Mouse (Mus musculus) liver, adult 2 months (tissue): Measurements from ENCODE around the gene Tmprss15. TPM values are rescaled to one million over a fixed set of nuclear protein-coding genes. Genes with fewer than 3 reads are reported as not detected.

Experiments
- DNase-seq: peaks from one replicate; pipeline ENCODE4 v3.0.0-alpha.2; 2011; ENCODE audit warnings: low read depth, low spot score; ENCODE audit errors: extremely low read depth
- H3K27ac ChIP-seq: fragments of 200-500 bp; replicated peaks from 2 replicates; pipeline ENCODE4 v1.5.1; 2012; ENCODE audit warnings: low read depth, mild to moderate bottlenecking, control low read depth, inconsistent platforms, low read length; ENCODE audit not compliant: insufficient read depth
- H3K27me3 ChIP-seq: fragments of 200-500 bp; 2 replicates; pipeline ENCODE4 v1.6.1; 2012; ENCODE audit warnings: mild to moderate bottlenecking, moderate library complexity, low read length, inconsistent platforms; ENCODE audit not compliant: control insufficient read depth, insufficient read depth
- H3K36me3 ChIP-seq: fragments of 200-500 bp; 2 replicates; pipeline ENCODE4 v1.6.1; 2012; ENCODE audit warnings: low read length, inconsistent platforms; ENCODE audit not compliant: control insufficient read depth, insufficient read depth
- H3K4me1 ChIP-seq: fragments of 200-500 bp; 2 replicates; pipeline ENCODE4 v1.6.1; 2011; ENCODE audit warnings: low read length; ENCODE audit not compliant: control insufficient read depth, insufficient read depth
- H3K4me3 ChIP-seq: fragments of 200-500 bp; 2 replicates; pipeline ENCODE4 v1.5.1; 2011; ENCODE audit warnings: low read depth, mild to moderate bottlenecking, control low read depth, low read length, moderate library complexity; ENCODE audit not compliant: insufficient read depth
- H3K79me2 ChIP-seq: fragments of 200-500 bp; 2 replicates; pipeline ENCODE4 v1.6.1; 2012; ENCODE audit warnings: inconsistent platforms, mild to moderate bottlenecking, low read length, moderate library complexity; ENCODE audit not compliant: control insufficient read depth, insufficient read depth
- H3K9ac ChIP-seq: fragments of 200-500 bp; 2 replicates; pipeline ENCODE4 v1.6.1; 2012; ENCODE audit warnings: low read depth, mild to moderate bottlenecking, control low read depth, inconsistent platforms, low read length
- CTCF ChIP-seq: fragments of 200-500 bp; IDR thresholded peaks from 2 replicates; pipeline ENCODE4 v1.5.1; 2011; ENCODE audit warnings: low read depth, low read length, control low read depth
- POLR2A ChIP-seq: fragments of 200-500 bp; IDR thresholded peaks from 2 replicates; pipeline ENCODE4 v1.6.1; 2011; ENCODE audit warnings: low read length, control low read depth; ENCODE audit not compliant: insufficient read depth; ENCODE audit errors: extremely low read depth
- WGBS: fragments of 180-500 bp; shearing (Covaris S2); methylation state at CpG from one replicate; pipeline ENCODE4 v1.1.7; 2018; 5-methylcytosine and 5-hydroxymethylcytosine counted together
- polyA plus RNA-seq: library from polyadenylated mRNA; depleted of rRNA; stranded (reverse); fragments of >200 nt; gene quantifications from 2 replicates; pipeline ENCODE4 v1.2.3, GENCODE M21; 2012
- total RNA-seq: library from RNA; depleted of rRNA; stranded (reverse); fragments of >200 nt; gene quantifications from 2 replicates; pipeline ENCODE4 v1.2.3, GENCODE M21; 2014

Gene Tmprss15
- total and polyA plus RNA-seq, 2 experiments: not detected

DNA sequence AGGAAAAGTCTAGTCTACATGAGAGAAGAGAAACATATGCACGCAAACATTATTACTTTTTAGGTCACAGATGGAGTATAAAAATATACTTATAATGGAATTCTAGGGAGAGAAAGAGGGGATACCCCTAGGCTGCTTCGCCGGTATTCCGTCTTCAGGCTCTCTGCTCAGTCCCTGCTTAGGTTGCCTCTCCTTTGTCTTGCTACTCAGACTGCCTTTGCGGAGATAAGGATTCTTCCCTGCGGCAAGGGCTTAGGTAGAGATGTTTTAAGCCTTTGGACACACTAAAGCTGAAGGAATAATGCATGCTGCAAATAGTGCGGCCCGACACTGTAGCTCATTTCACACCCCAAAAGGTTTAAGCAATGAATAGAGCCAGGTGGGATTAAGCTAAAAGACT, 114.5 kb downstream of the Tmprss15 start:
- WGBS: 61% methylated on average over 8 of the region's 8 CpGs
- Histone ChIP-seq H3K27me3 (no peaks in the 10 kb centered on the region), H3K4me3 (no peak overlapping the region), H3K79me2 (no peaks in the 10 kb centered on the region), H3K36me3 (no peaks in the 10 kb centered on the region), H3K27ac (no peak overlapping the region), H3K4me1 (no peaks in the 10 kb centered on the region), H3K9ac (no peak overlapping the region)
- TF ChIP-seq CTCF (no peak), POLR2A (no peak)
- no peak for DNase-seq

DNA sequence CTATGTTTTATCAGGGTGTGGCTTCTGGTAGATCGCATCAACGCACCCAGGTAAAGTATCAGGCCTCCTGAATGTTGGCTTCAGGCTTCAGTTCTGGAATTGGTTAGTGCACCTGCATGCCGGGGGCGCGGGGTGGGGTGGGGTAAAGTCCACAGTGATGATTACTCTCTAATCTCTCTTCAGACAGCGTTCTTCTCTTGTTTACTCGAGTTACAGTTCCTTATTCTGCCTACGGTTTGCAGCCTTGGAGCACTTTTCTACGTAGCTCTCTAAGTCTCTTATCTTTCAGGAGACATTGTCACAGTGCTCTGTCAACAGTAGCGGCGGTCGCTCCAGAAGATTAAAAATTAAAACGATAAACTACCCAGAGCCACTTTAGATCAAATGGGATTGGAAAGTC, 116.8 kb downstream of the Tmprss15 start:
- Histone ChIP-seq H3K27ac (no peak overlapping the region), H3K79me2 (no peaks in the 10 kb centered on the region), H3K4me3 (no peak overlapping the region), H3K27me3 (no peaks in the 10 kb centered on the region), H3K4me1 (no peaks in the 10 kb centered on the region), H3K36me3 (no peaks in the 10 kb centered on the region), H3K9ac (no peak overlapping the region)
- WGBS: 56% methylated on average over 13 of the region's 13 CpGs
- TF ChIP-seq CTCF (no peak), POLR2A (no peak)
- no peak for DNase-seq

DNA sequence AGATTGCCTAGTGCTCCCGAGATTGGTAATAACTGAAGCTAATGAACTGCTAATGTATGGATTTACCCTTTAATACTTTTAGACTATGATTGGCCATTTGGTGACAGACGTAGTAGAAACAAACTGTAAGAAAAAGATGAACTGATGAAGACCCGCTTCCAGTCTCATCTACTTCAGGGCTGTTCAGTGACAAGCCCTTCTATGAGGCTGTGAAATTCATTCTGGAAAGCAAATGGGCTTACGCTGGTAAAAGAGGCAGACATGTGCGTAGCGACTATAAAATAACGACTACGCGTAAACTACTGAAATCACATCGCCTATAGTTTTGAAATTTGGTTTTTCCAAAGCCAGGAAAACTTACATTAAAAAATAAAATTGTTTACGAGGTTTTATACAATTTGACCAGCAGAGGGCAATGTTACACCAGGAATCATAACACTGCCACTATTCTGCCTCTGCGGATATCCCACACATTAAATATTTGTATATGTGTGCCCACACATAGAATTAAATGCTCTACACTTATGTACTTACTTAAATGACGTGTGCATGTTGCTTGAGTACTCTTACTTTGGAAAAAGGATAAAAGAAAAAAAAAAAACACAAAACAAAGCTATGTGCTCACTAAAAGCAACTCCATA, 121.7 kb downstream of the Tmprss15 start:
- H3K4me3 ChIP-seq: no peak overlapping the region
- H3K4me1 ChIP-seq: no peaks in the 10 kb centered on the region
- H3K27me3 ChIP-seq: no peaks in the 10 kb centered on the region
- WGBS: 28% methylated on average over 13 of the region's 13 CpGs
- TF ChIP-seq POLR2A (no peak), CTCF (no peak)
- no peak overlapping the region for H3K27ac ChIP-seq
- no peaks in the 10 kb centered on the region for H3K79me2 ChIP-seq
- H3K36me3 ChIP-seq: no peaks in the 10 kb centered on the region
- peak; percentile 31 for DNase-seq
- no peak overlapping the region for H3K9ac ChIP-seq

DNA sequence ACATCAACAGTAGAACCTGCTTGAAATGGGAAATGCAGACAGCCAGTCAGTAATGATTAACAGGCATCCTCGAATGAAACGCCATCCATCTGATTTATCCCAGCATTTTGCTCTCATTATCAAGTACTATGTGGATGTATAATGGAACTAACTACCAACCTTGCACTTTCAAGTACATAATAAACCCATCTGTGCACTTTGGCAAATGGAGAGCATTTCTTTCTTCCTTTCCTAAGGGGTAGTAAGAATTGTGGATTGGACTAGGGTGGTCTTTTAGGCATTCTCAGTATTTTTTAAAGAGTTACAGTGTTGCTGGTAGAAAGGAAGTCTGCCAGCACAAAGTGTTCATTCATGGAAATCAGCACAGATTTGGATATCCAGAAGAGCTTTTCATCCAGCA, 133.5 kb downstream of the Tmprss15 start:
- Histone ChIP-seq H3K27ac (no peak overlapping the region), H3K36me3 (no peaks in the 10 kb centered on the region), H3K79me2 (no peaks in the 10 kb centered on the region), H3K9ac (no peak overlapping the region), H3K4me1 (no peaks in the 10 kb centered on the region), H3K27me3 (no peaks in the 10 kb centered on the region), H3K4me3 (no peak overlapping the region)
- 57% methylated on average over 2 of the region's 2 CpGs for WGBS
- TF ChIP-seq CTCF: no peak
- TF ChIP-seq POLR2A: no peak
- no peak for DNase-seq

DNA sequence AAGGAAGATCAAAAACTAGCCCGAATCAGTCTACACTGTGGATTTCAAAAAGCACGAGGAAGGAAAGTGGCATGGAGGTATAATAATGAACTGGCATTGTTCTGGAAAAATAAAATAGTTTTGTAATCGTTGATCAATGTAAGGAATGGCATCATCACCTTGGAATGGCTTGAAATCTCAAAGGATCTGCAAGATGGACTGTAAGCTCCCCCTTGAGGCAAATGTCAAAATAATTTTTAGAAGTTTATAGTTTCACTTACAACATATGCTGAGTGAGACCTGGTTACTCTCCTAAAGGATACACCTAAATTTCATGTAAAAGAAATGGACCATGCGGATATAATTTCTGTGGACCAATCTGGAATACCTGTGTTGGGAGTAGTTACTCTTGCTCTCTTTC, 140.5 kb downstream of the Tmprss15 start:
- WGBS: 75% methylated on average over 4 of the region's 4 CpGs
- Histone ChIP-seq H3K27me3 (no peaks in the 10 kb centered on the region), H3K9ac (no peak overlapping the region), H3K4me3 (no peak overlapping the region), H3K36me3 (no peaks in the 10 kb centered on the region), H3K4me1 (no peaks in the 10 kb centered on the region), H3K27ac (no peak overlapping the region), H3K79me2 (no peaks in the 10 kb centered on the region)
- no peak for TF ChIP-seq POLR2A
- TF ChIP-seq CTCF: no peak
- DNase-seq: no peak

DNA sequence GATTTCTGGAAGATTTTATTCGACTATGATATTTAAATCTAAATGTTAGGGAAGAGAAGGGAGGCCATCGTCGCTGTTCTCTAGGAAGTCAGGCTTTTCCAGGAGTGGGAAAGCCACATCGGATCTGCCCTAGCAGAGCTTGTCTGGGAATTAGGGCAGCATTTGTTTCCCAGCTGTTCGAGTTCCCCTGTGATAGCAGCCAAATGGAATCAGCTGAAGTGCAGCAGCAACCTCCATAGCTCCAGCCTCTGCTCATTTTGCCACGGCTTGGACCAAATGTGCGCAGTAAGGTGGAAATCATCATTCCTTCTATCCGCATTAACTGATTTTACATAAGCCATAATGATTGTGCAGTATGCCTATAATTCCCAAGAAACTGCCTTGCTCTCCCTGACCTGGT, 153.1 kb downstream of the Tmprss15 start:
- no peaks in the 10 kb centered on the region for H3K79me2 ChIP-seq
- 80% methylated on average over 8 of the region's 8 CpGs for WGBS
- no peak for TF ChIP-seq CTCF
- TF ChIP-seq POLR2A: no peak

More for the DNA sequence above, 153.1 kb downstream of the Tmprss15 start:
- Histone ChIP-seq H3K4me3 (no peak overlapping the region), H3K9ac (no peak overlapping the region), H3K36me3 (no peaks in the 10 kb centered on the region), H3K27me3 (no peaks in the 10 kb centered on the region), H3K27ac (no peak overlapping the region), H3K4me1 (no peaks in the 10 kb centered on the region)
- DNase-seq: no peak
